Mouse (Mus musculus): ENCODE data around the gene Zfp933.
"Not testable (repeated sequence)": the region's sequence is repeated elsewhere in the genome, so short reads cannot be mapped to it uniquely, and the experiment has no call there.

Gene Zfp933

DNA sequence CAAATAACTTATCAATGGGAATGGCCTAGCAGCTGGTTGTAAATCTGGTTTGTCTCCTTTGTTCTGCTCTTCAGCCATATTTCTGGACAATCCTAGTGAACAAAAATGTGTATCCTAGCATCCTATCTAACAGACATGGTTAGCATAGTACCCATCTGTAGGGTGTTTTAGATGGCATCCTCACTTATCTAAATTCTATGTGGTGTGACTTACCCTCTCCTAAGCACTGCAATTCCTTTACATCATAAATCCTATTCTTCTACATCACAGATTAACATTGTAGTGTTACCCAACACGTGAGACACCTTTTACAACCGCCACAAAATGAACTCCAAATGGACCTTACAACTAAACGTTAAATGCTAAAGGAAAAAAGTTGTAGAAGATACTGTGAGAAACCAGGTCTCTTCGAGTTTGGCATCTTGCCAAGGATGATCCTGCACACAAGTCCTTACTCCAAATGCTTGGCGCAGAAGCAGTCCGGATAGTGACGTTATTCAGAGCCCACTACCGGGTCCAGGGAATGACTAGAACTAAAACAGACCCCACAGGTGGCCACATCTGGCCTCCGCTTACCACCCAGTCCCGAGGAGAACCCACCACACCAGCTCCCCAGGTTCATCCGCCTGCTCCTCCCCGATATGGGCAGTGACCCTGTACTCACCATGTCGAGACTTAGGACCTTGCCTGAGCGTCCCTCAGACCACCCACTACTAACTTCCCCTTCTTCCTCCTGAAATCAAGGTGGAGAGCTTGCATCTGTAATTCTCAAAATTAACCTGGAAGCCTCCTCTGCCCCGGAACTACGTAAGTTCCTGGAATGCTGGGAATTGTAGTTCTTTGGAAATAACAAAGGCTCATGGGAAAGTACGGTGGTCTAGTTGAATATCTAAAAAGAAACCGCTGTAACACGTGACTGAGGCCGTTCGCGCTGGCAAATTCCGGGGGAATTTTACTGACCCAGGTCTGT, at the start of gene Zfp933:
Gene Zfp933, minus strand, starts transcription at position 753 of the 970 bp plus-strand sequence.
- DNase-seq (ENCODE audit: low read depth): peak; percentile 81

- DNase-seq (ENCODE audit: low read depth): no peak
Measured at GRCm38 (mm10) chr4:147897348-147897747, 49.2 kb upstream of the Zfp933 start.

DNA sequence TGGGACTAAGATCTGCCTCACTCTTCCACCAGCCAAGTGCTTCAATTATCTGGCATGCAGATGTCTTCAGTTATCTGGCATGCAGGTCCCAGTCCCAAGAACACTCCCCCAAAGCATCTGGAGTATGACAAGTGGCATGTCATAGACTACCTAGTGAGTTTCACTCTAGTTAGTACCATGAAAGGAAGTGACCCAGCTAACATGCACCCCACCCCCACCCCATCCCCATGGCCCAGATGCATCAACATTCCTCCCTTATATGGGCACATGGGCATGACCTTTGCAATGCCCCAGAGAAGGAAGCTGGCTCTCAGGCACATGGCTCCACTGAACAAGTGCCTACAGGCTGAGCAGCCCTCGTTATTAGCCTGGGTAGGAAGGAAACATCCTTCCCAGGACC, 48.2 kb upstream of the Zfp933 start:
- DNase-seq (ENCODE audit: low read depth): no peak

- no peak for DNase-seq (ENCODE audit: low read depth)
Measured at GRCm38 (mm10) chr4:147895815-147896330, 47.7 kb upstream of the Zfp933 start.

- no peak for DNase-seq (ENCODE audit: low read depth)
Measured at GRCm38 (mm10) chr4:147890341-147890740, 42.2 kb upstream of the Zfp933 start.

DNA sequence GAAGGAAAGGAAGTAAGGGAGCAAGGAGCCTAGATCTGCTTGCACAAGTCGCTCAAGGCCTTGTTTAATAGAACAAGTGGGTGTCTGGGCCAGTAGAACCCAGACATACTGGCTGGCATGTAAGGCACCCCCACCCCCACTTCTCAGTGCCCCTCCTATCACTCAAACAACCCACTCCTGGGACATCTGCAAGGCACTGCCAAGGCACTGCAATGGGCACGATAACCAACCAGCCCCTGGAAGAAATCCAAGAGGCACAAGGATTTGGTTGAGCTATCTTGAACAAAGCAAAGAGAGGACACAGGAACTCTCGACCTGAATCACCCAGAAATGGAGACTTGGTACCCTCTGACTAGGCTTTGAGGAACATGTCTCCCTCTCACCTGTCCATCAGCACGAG, 40.1 kb upstream of the Zfp933 start:
- no peak for DNase-seq (ENCODE audit: low read depth)

- DNase-seq (ENCODE audit: low read depth): no peak
Measured at GRCm38 (mm10) chr4:147887277-147887676, 39.1 kb upstream of the Zfp933 start.

DNA sequence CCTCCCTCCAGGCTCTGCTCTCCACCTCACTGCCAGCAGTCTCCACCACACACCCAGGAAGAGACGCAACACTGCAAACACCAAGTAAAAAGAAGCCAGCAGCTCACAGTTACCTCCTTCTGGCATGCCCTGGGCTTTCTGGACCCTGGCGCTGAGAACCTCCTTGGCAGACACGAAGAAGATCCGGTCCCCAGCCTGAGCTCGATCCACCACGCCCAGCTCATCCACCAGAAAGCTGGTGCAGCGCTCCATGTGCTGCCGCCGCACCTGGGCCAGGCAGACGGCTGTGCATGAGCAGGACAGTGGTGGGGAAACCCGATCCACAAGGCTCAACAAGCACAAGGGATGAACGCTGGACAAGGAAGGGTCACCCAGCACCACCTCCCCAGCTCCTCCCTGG, 38.0 kb upstream of the Zfp933 start:
- no peak for DNase-seq (ENCODE audit: low read depth)

DNA sequence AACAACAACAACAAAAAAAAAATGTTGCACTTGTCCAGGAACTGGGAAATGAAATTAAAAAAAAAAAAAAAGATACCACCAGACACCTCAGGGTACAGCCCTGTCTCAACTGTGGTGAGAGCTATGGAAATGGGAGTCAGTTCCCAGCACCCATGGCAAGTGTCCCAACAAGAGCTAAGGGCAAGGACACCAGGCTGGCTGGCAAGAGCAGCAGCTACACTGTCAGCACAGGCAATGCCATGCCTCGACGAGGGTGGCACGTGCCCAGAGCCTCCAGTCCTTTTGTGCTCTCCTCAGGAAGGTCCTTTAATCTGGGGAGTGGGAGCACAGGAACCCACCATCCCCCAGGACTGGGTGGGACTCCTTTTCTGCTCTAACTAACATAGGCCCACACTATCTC, 36.0 kb upstream of the Zfp933 start:
- no peak for DNase-seq (ENCODE audit: low read depth)

GRCm38 (mm10) chr4:147883041-147883440, 34.9 kb upstream of the Zfp933 start:
- no peak for DNase-seq (ENCODE audit: low read depth)

DNA sequence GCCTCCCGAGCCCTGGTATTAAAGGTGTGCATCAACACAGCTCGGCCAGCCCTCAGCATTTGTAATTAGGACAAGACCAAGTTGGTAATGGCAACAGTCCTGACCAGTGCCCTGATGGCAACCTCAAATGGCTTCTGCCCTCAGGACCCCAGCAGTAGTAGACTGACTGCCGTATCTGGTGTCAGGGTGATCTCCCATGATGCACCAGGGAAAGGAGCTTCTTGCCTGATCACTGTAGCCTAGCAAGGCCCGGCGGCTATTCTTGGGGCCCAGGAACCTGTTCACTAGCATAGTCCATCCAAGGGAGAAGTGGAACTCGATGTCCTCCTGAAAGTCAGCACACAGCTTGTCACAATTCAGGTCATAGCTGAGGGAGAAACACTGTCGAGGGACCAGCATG, 33.6 kb upstream of the Zfp933 start:
- DNase-seq (ENCODE audit: low read depth): no peak

- DNase-seq (ENCODE audit: low read depth): no peak
Measured at GRCm38 (mm10) chr4:147879865-147880264, 31.7 kb upstream of the Zfp933 start.

- no peak for DNase-seq (ENCODE audit: low read depth)
Measured at GRCm38 (mm10) chr4:147879456-147879855, 31.3 kb upstream of the Zfp933 start.

DNA sequence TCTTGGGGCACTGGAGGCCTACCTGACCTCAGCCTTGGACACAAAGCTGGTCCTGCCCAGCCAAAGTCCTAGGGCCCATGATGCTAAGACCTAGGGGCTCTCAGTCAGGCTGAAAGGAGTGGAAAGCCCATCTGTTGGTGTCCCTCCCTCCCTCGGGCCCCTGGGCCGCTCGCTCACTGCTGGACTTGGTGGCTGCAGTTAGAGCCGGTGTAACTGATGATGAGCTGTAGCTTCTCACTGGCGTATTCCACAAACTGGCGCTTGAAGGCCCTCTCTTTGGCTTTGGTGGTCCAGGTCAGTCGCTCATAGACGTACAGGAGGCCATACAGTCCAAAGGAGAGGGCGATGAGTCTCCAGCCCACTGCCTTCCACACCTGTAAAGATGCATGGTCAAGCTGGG, 30.4 kb upstream of the Zfp933 start:
- DNase-seq (ENCODE audit: low read depth): no peak

DNA sequence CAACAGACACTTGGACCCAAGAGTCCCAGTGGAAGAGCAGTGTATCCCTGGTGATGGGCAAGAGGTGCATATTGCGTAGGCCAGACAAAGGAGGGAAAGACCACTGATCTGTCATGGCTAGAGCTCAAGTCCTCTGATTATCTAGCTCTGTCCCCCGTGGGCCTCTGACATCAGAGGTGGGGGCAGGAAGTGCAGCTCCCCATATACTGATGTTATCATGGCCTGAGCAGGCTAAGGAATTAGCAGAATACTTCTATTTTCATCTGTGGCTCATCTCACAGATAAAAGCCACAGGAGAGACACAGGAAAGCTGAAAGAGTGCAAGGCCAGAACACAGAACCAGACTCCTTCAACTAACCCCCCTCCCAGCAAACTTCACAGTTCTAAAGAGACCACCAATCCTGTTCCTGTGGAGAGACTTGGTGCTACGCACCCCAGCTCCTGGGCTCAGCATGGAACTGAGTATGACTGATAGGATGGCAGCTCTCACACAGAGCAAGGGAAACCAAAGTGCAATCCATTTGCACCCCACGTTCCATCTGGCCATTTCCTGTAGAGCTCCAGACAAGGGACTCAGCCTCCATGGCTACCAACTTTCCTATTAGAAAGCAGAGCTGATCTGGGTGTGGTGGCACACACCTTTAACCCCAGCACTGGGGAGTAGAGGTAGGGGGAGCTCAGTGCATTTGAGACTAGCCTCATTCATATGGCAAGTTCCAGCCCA, 27.8 kb upstream of the Zfp933 start:
- DNase-seq (ENCODE audit: low read depth): no peak

- DNase-seq (ENCODE audit: low read depth): no peak
Measured at GRCm38 (mm10) chr4:147869238-147869637, 21.1 kb upstream of the Zfp933 start.

DNA sequence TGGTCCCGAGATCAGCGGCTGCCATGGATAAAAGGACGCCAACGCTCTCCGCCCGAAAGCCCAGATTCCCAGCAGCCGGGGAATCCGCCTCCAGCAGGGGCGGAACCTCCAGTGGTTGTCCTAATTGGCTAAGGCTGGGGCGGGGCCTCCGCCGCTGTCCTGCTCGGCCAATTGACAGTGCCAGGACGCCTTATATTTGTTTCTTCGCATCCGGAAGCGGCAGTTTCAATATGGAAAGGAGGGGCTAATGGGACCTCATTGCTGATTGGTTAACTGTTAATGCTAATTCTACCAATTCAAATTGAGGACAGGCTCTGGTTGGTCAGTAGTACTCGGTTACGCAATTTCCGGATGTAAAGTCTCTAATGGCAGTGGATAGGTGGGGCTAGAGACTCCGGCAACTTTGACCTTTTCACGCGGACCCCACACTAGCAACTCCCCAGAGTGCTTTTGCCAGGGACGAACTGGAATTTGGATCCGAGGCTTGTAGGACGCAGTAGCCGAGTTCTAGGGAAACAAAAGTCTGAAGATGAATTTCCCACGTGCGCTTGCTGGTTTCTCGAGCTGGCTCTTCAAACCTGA, 20.4 kb upstream of the Zfp933 start, which contains the start of the genes Miip and Fv1:
Gene Miip, minus strand, starts transcription at position 367 of the 582 bp plus-strand sequence.
Gene Fv1, plus strand, starts transcription at position 530 of the 582 bp plus-strand sequence.
- peak; percentile 96 for DNase-seq (ENCODE audit: low read depth)

GRCm38 (mm10) chr4:147867563-147868449, 19.6 kb upstream of the Zfp933 start:
- DNase-seq (ENCODE audit: low read depth): no peak

DNA sequence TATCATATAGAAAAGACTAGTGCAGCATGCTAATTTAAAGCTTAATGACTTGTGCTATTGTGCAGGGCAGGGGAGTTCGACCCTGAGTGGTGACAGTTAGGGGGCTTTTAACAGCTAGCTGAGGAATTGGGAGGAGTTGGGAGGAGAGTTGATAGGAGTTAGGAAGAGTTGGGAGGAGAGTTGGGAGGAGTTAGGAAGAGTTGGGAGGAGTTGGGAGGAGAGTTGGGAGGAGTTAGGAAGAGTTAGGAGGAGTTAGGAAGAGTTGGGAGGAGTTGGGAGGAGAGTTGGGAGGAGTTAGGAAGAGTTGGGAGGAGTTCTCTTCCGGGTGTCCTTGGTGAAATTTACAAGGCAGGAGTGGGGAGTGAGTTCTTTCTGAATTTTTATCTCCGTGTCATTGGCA, 18.6 kb upstream of the Zfp933 start:
- not testable (repeated sequence) for DNase-seq (ENCODE audit: low read depth)

- no peak for DNase-seq (ENCODE audit: low read depth)
Measured at GRCm38 (mm10) chr4:147866056-147866455, 17.9 kb upstream of the Zfp933 start.

GRCm38 (mm10) chr4:147865651-147866050, 17.5 kb upstream of the Zfp933 start:
- DNase-seq (ENCODE audit: low read depth): no peak
